In genomic region chr5:110468296-110468695, GRCm38 (mm10) we compare ENCODE assay signal across 17 mouse cellular contexts. TPM values are rescaled to one million over a fixed set of nuclear protein-coding genes. Genes with fewer than 3 reads are reported as not detected.
DNase-seq lines count a peak whose midpoint lies in the region; ATAC-seq and TF ChIP-seq lines count a peak whose summit lies in the region.
"Had no signal": no experiment of that assay in that cellular context is flagged by ENCODE, and none has a peak within 500 bp of the region (broad histone marks: within the 10 kb centered on the region; RNA-seq: fewer than 3 reads in every experiment).

No protein-coding gene starts in this region.

- TF ChIP-seq POLR2A in brain, embryonic 14.5 days (IDR thresholded peaks at IDR 0.05; ENCODE audit: borderline replicate concordance, extremely low read depth, insufficient read depth, insufficient read length, poor library complexity, severe bottlenecking): no peak

- TF ChIP-seq CTCF in E14TG2a.4 (conservative IDR thresholded peaks at IDR 0.05; ENCODE audit: low read length): no peak
- no peak for TF ChIP-seq CTCF in brain, embryonic 14.5 days (IDR thresholded peaks at IDR 0.05; ENCODE audit: borderline replicate concordance, extremely low read depth, insufficient read depth, insufficient read length)

- DNase-seq in kidney, adult 8-10 months: peak; percentile 54 to 71
- peak; percentile 80 for DNase-seq in brain, embryonic 14.5 days (ENCODE audit: low read depth)
- DNase-seq: adrenal gland, adult 2 months; B cell, adult 2 months; cerebellum, adult 8-10 months; heart, adult 2 months; midbrain, embryonic 14.5 days; thymus, postnatal 36 days had no signal

- H3K27me3 ChIP-seq in forebrain, embryonic 13.5 days: no peaks in the 10 kb centered on the region
- peaks cover 14% of the 10 kb centered on the region; the same call in 1 of the 2 replicates for H3K27me3 ChIP-seq in forebrain, embryonic 12.5 days
- no peaks in the 10 kb centered on the region for H3K27me3 ChIP-seq in kidney, embryonic 14.5 days (ENCODE audit: control insufficient read depth, insufficient read depth, low read length)
- H3K27me3 ChIP-seq in E14TG2a.4 (ENCODE audit: insufficient read depth, low read length): no peaks in the 10 kb centered on the region
- no peaks in the 10 kb centered on the region for H3K27me3 ChIP-seq in intestine, embryonic 15.5 days (replicated peaks)
- H3K27me3 ChIP-seq: hindbrain, embryonic 15.5 days had no signal

- no peak overlapping the region for H3K27ac ChIP-seq in forebrain, embryonic 13.5 days
- H3K27ac ChIP-seq in forebrain, embryonic 12.5 days: no peak overlapping the region
- H3K27ac ChIP-seq in kidney, embryonic 14.5 days (ENCODE audit: low read depth, low read length): no peak overlapping the region
- H3K27ac ChIP-seq in intestine, embryonic 15.5 days: no peak overlapping the region
- H3K27ac ChIP-seq: heart, adult 2 months; hindbrain, embryonic 15.5 days; macrophage; stomach, postnatal 0 days had no signal

- no peaks in the 10 kb centered on the region for H3K36me3 ChIP-seq in forebrain, embryonic 13.5 days (ENCODE audit: poor library complexity, severe bottlenecking)
- no peaks in the 10 kb centered on the region for H3K36me3 ChIP-seq in forebrain, embryonic 12.5 days (replicated peaks)
- H3K36me3 ChIP-seq in kidney, embryonic 14.5 days (ENCODE audit: control insufficient read depth, insufficient read depth, low read length): no peaks in the 10 kb centered on the region
- peaks cover 20% of the 10 kb centered on the region for H3K36me3 ChIP-seq in E14TG2a.4 (ENCODE audit: insufficient read depth, low read length)
- no peaks in the 10 kb centered on the region for H3K36me3 ChIP-seq in intestine, embryonic 15.5 days
- H3K36me3 ChIP-seq: G1E; hindbrain, embryonic 15.5 days had no signal

- H3K4me3 ChIP-seq in forebrain, embryonic 13.5 days: no peak overlapping the region
- H3K4me3 ChIP-seq in forebrain, embryonic 12.5 days (replicated peaks): no peak overlapping the region
- no peak overlapping the region for H3K4me3 ChIP-seq in kidney, embryonic 14.5 days (ENCODE audit: low read length)
- peak overlapping the region; percentile 79 for H3K4me3 ChIP-seq in E14TG2a.4 (replicated peaks; ENCODE audit: low read length)
- no peak overlapping the region for H3K4me3 ChIP-seq in intestine, embryonic 15.5 days (replicated peaks)
- H3K4me3 ChIP-seq: heart, adult 2 months; hindbrain, embryonic 15.5 days had no signal

- ATAC-seq in forebrain, embryonic 13.5 days: 0 out of 2 replicates have a peak, but pooled peaks have one; percentile 19
- ATAC-seq in forebrain, embryonic 12.5 days (ENCODE audit: low FRiP score): no peak
- no peak for ATAC-seq in kidney, embryonic 14.5 days (ENCODE audit: low FRiP score, low TSS enrichment)
- no peak for ATAC-seq in intestine, embryonic 15.5 days

- peaks cover 21% of the 10 kb centered on the region for H3K4me1 ChIP-seq in forebrain, embryonic 13.5 days
- peaks cover 21% of the 10 kb centered on the region for H3K4me1 ChIP-seq in forebrain, embryonic 12.5 days
- H3K4me1 ChIP-seq in kidney, embryonic 14.5 days (ENCODE audit: control insufficient read depth, insufficient read depth, low read length): no peaks in the 10 kb centered on the region
- peaks cover 80% of the 10 kb centered on the region for H3K4me1 ChIP-seq in E14TG2a.4 (replicated peaks; ENCODE audit: low read depth, low read length)
- H3K4me1 ChIP-seq in intestine, embryonic 15.5 days (replicated peaks): no peaks in the 10 kb centered on the region

- H3K9me3 ChIP-seq in forebrain, embryonic 13.5 days (replicated peaks): no peaks in the 10 kb centered on the region
- H3K9me3 ChIP-seq in forebrain, embryonic 12.5 days: no peaks in the 10 kb centered on the region
- H3K9me3 ChIP-seq in kidney, embryonic 14.5 days (ENCODE audit: control insufficient read depth, low read length): no peaks in the 10 kb centered on the region
- no peaks in the 10 kb centered on the region for H3K9me3 ChIP-seq in E14TG2a.4 (ENCODE audit: low read length)
- H3K9me3 ChIP-seq in intestine, embryonic 15.5 days: no peaks in the 10 kb centered on the region
- H3K9me3 ChIP-seq: G1E; hindbrain, embryonic 15.5 days had no signal

- no peak overlapping the region for H3K4me2 ChIP-seq in forebrain, embryonic 13.5 days
- H3K4me2 ChIP-seq in forebrain, embryonic 12.5 days: no peak overlapping the region
- H3K4me2 ChIP-seq in kidney, embryonic 14.5 days (replicated peaks; ENCODE audit: low read depth, low read length): no peak overlapping the region
- H3K4me2 ChIP-seq in intestine, embryonic 15.5 days (replicated peaks): no peak overlapping the region
- H3K4me2 ChIP-seq: hindbrain, embryonic 15.5 days had no signal

- H3K9ac ChIP-seq in forebrain, embryonic 13.5 days: no peak overlapping the region
- H3K9ac ChIP-seq in forebrain, embryonic 12.5 days: no peak overlapping the region
- H3K9ac ChIP-seq in kidney, embryonic 14.5 days (ENCODE audit: low read depth, low read length): no peak overlapping the region
- no peak overlapping the region for H3K9ac ChIP-seq in intestine, embryonic 15.5 days
- H3K9ac ChIP-seq: hindbrain, embryonic 15.5 days had no signal

- WGBS in forebrain, embryonic 13.5 days: 67% methylated on average over 4 of the region's 4 CpGs
- WGBS in forebrain, embryonic 12.5 days: 79% methylated on average over 4 of the region's 4 CpGs
- WGBS in kidney, embryonic 14.5 days: 83% methylated on average over 4 of the region's 4 CpGs
- WGBS in intestine, embryonic 15.5 days: 76% methylated on average over 4 of the region's 4 CpGs

RNA-seq across cellular contexts. Expression of gene Fbrsl1, which starts 20.0 kb away (rescaled TPM):
- 22.8 and 23.3 TPM in 2 replicates for polyA plus RNA-seq in forebrain, embryonic 13.5 days (2015; fragmentation: Nextera tagmentation; extraction: Ambion mirVana)
- 39.5 and 39.8 TPM in 2 replicates for polyA plus RNA-seq in forebrain, embryonic 12.5 days (2016; fragmentation: Nextera tagmentation; extraction: Ambion mirVana)
- polyA plus RNA-seq in kidney, embryonic 14.5 days (2014; fragmentation: Nextera tagmentation; extraction: Ambion mirVana): 15.7 and 16.7 TPM in 2 replicates
- 56.1 and 78.4 TPM in 2 replicates for polyA plus RNA-seq in brain, embryonic 14.5 days (2012; rRNA removed)
- 9.6 and 11.2 TPM in 2 replicates for polyA plus RNA-seq in intestine, embryonic 15.5 days (2015; fragmentation: Nextera tagmentation; extraction: Ambion mirVana)
